Mouse (Mus musculus) forebrain, embryonic 11.5 days (tissue): Measurements from ENCODE around the gene Trib3. TPM values are rescaled to one million over a fixed set of nuclear protein-coding genes. Genes with fewer than 3 reads are reported as not detected.

Source experiments
- ATAC-seq: fragments of 200-750 bp; cut with Nextera tagmentation; replicated peaks from 2 replicates; pipeline ENCODE4 v1.8.0; 2017; ENCODE audit warnings: moderate TSS enrichment; ENCODE audit not compliant: low FRiP score
- DNase-seq: peaks from one replicate; pipeline ENCODE4 v3.0.0-alpha.2; 2017; ENCODE audit warnings: low spot score
- H3K27ac ChIP-seq: fragments of 300-500 bp; sonication (generic); 2 replicates; pipeline ENCODE4 v1.5.1; 2014; ENCODE audit warnings: low read depth, low read length
- H3K27me3 ChIP-seq: fragments of 300-500 bp; sonication (generic); 2 replicates; pipeline ENCODE4 v1.6.1; 2014; ENCODE audit warnings: mild to moderate bottlenecking, low read length, mixed read lengths; ENCODE audit not compliant: control insufficient read depth, insufficient read depth
- H3K36me3 ChIP-seq: fragments of 300-500 bp; sonication (generic); 2 replicates; pipeline ENCODE4 v1.6.1; 2014; ENCODE audit warnings: mild to moderate bottlenecking, low read length, moderate library complexity, mixed read lengths; ENCODE audit not compliant: control insufficient read depth, insufficient read depth
- H3K4me1 ChIP-seq: fragments of 300-500 bp; sonication (generic); replicated peaks from 2 replicates; pipeline ENCODE4 v1.6.1; 2014; ENCODE audit warnings: low read length, mixed read lengths; ENCODE audit not compliant: control insufficient read depth, insufficient read depth
- H3K4me2 ChIP-seq: fragments of 300-500 bp; sonication (generic); 2 replicates; pipeline ENCODE4 v1.6.1; 2014; ENCODE audit warnings: low read depth, mild to moderate bottlenecking, low read length, moderate library complexity, mixed read lengths; ENCODE audit not compliant: severe bottlenecking
- H3K4me3 ChIP-seq: fragments of 300-500 bp; sonication (generic); 2 replicates; pipeline ENCODE4 v1.5.1; 2014; ENCODE audit warnings: low read depth, low read length
- H3K9ac ChIP-seq: fragments of 300-500 bp; sonication (generic); 2 replicates; pipeline ENCODE4 v1.6.1; 2014; ENCODE audit warnings: low read length
- H3K9me3 ChIP-seq: fragments of 300-500 bp; sonication (generic); 2 replicates; pipeline ENCODE4 v1.6.1; 2016; ENCODE audit warnings: low read length, mixed read lengths; ENCODE audit not compliant: control insufficient read depth
- WGBS: fragments of 180-500 bp; shearing (Covaris S2); extraction: QIAGEN DNeasy Blood & Tissue Kit; methylation state at CpG from one replicate; pipeline ENCODE4 v1.1.7; 2014; 5-methylcytosine and 5-hydroxymethylcytosine counted together
- polyA plus RNA-seq: library from polyadenylated mRNA; unstranded; fragments of >200 nt; fragmentation: Nextera tagmentation; extraction: Ambion mirVana; gene quantifications from 2 replicates; pipeline ENCODE4 v1.2.1, GENCODE M21; 2014

Gene Trib3
- polyA plus RNA-seq, 1 experiment from 2014 or later = 2.1 TPM

DNA sequence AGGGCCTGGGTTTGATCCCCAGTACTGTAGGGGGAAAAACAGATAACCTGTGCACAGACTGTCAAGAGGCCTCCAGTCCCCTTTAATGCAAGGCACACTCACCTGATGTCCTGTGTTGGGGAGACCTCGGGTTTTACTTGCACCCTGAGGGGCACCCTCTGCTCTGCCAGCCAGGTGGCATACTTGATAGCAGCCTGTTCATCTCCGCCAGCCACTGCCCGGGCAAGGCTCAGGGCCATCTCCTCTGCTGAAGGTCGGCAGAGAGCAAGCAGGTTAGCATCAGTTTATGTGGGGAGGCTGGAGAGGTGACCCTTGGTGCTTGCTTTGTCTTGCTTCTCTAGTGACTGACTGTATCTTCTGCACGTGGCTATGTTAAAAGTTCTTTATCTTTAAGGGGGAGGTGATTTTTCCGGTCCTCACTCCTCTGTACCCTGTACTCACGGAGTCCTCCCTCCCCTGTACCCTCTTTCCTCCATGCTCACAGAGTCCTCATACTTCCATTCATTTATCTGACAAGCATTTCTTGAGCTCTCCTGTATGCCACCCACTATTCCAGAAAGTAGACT is 12.9 kb downstream of the Trib3 start:
- WGBS = 76% methylated on average over 7 of the region's 7 CpGs
- Histone ChIP-seq H3K4me2 (peak overlapping the region; percentile 73; the same call in 1 of the 2 replicates), H3K4me3 (peak overlapping the region; percentile 85), H3K4me1 (no peaks in the 10 kb centered on the region; the same call in 1 of the 2 replicates), H3K36me3 (no peaks in the 10 kb centered on the region; the same call in 1 of the 2 replicates), H3K27ac (no peak overlapping the region), H3K9me3 (no peaks in the 10 kb centered on the region), H3K27me3 (no peaks in the 10 kb centered on the region), H3K9ac (no peak overlapping the region)
- DNase-seq = no peak
- ATAC-seq = no peak

GRCm38 (mm10) chr2:152327980-152328379 is 15.9 kb downstream of the Trib3 start:
- H3K4me1 ChIP-seq = no peaks in the 10 kb centered on the region; the same call in 1 of the 2 replicates
- ATAC-seq (no peak), DNase-seq (no peak)
- H3K9me3 ChIP-seq = no peaks in the 10 kb centered on the region
- no peak overlapping the region for H3K27ac ChIP-seq
- H3K36me3 ChIP-seq = no peaks in the 10 kb centered on the region; the same call in 1 of the 2 replicates
- 87% methylated on average over 5 of the region's 5 CpGs for WGBS
- H3K9ac ChIP-seq = no peak overlapping the region
- H3K4me3 ChIP-seq = no peak overlapping the region
- H3K27me3 ChIP-seq = no peaks in the 10 kb centered on the region
- no peak overlapping the region for H3K4me2 ChIP-seq

DNA sequence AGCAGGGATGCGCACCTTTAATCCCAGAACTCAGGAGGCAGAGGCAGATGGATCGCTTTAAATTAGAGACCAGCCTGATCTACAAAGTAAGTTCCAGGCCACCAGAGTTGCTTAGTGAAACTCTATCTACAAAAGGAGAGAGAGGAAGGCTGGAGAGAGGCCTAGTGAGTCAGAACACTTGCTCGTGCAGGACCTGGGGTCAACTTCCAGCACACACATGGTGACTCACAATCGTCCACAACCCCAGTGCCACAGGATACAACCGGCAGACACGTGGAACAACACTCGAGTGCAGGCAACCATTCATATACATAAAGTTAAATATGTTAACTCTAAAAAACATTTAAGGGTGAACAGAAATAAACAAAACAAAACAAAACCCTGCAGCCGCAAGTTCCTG is 17.2 kb downstream of the Trib3 start:
- DNase-seq (no peak), ATAC-seq (no peak)
- Histone ChIP-seq H3K4me1 (no peaks in the 10 kb centered on the region; the same call in 1 of the 2 replicates), H3K9ac (no peak overlapping the region), H3K27ac (no peak overlapping the region), H3K36me3 (no peaks in the 10 kb centered on the region; the same call in 1 of the 2 replicates), H3K27me3 (no peaks in the 10 kb centered on the region), H3K9me3 (no peaks in the 10 kb centered on the region), H3K4me3 (no peak overlapping the region), H3K4me2 (no peak overlapping the region)
- 89% methylated on average over 8 of the region's 8 CpGs for WGBS

DNA sequence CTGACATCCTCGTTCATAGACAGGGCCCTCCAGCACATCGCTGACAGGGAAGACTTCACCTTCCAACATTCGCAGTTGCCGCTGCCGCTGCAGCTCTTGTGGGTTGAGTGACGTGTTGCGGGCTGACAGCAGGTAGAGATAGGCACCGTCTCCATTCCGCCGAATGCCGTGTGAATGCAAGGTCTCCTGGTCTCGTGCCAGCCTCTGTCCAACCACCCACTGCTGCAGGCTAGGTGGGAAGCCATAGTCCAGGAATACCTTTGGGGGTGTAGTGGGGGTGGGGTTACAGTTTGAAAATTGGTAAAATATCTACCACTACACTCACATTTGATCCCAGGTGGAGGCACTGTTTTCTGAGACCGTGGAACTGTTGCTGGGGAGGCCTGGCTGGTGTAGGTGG is 17.7 kb downstream of the Trib3 start:
- Histone ChIP-seq H3K9ac (no peak overlapping the region), H3K4me1 (no peaks in the 10 kb centered on the region; the same call in 1 of the 2 replicates), H3K9me3 (no peaks in the 10 kb centered on the region), H3K4me3 (no peak overlapping the region), H3K36me3 (no peaks in the 10 kb centered on the region; the same call in 1 of the 2 replicates), H3K27ac (no peak overlapping the region), H3K27me3 (no peaks in the 10 kb centered on the region), H3K4me2 (no peak overlapping the region)
- DNase-seq (no peak), ATAC-seq (no peak)
- WGBS = 94% methylated on average over 13 of the region's 13 CpGs

- 87% methylated on average over 3 of the region's 3 CpGs for WGBS
These were observed 19.0 kb downstream of the Trib3 start for GRCm38 (mm10) chr2:152324842-152325241.

GRCm38 (mm10) chr2:152323971-152324370 is 19.9 kb downstream of the Trib3 start:
- Histone ChIP-seq H3K4me1 (no peaks in the 10 kb centered on the region), H3K9me3 (no peaks in the 10 kb centered on the region), H3K9ac (no peak overlapping the region), H3K36me3 (no peaks in the 10 kb centered on the region; the same call in 1 of the 2 replicates), H3K27ac (no peak overlapping the region), H3K27me3 (no peaks in the 10 kb centered on the region), H3K4me2 (no peak overlapping the region), H3K4me3 (no peak overlapping the region)
- WGBS = 95% methylated on average over 14 of the region's 14 CpGs
- no peak for ATAC-seq
- DNase-seq = no peak

More at GRCm38 (mm10) chr2:152324842-152325241, 19.0 kb downstream of the Trib3 start:
- no peak overlapping the region for H3K27ac ChIP-seq
- no peak overlapping the region for H3K9ac ChIP-seq
- H3K4me2 ChIP-seq = no peak overlapping the region
- no peaks in the 10 kb centered on the region for H3K27me3 ChIP-seq
- no peak for ATAC-seq
- no peaks in the 10 kb centered on the region for H3K9me3 ChIP-seq
- no peak for DNase-seq
- H3K36me3 ChIP-seq = no peaks in the 10 kb centered on the region; the same call in 1 of the 2 replicates
- no peak overlapping the region for H3K4me3 ChIP-seq
- H3K4me1 ChIP-seq = no peaks in the 10 kb centered on the region

DNA sequence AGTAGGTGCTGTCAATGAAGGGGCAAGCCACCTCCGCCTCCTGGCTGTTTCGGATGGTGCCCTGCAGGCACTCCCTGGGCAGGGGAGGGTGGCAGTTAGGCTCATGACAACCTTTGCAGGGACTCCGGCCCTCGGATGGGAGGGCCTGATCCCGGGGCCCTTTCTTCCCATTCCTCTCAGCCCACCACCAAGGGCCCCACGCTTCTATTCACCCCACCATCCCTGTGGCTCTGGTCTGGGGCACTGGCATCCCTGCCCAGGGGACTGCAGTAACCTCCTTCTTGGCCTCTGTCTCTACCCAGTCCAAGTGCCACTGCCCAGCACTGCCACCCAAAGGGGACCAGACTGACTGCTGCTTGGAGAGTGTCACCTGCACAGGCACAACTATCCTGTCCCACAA is 21.6 kb downstream of the Trib3 start:
- H3K9me3 ChIP-seq = no peaks in the 10 kb centered on the region
- no peak overlapping the region for H3K4me3 ChIP-seq
- no peaks in the 10 kb centered on the region for H3K27me3 ChIP-seq
- WGBS = 95% methylated on average over 6 of the region's 6 CpGs
- DNase-seq (no peak), ATAC-seq (no peak)
- H3K36me3 ChIP-seq = no peaks in the 10 kb centered on the region; the same call in 1 of the 2 replicates
- no peak overlapping the region for H3K27ac ChIP-seq
- no peak overlapping the region for H3K4me2 ChIP-seq
- H3K4me1 ChIP-seq = no peaks in the 10 kb centered on the region
- H3K9ac ChIP-seq = no peak overlapping the region

DNA sequence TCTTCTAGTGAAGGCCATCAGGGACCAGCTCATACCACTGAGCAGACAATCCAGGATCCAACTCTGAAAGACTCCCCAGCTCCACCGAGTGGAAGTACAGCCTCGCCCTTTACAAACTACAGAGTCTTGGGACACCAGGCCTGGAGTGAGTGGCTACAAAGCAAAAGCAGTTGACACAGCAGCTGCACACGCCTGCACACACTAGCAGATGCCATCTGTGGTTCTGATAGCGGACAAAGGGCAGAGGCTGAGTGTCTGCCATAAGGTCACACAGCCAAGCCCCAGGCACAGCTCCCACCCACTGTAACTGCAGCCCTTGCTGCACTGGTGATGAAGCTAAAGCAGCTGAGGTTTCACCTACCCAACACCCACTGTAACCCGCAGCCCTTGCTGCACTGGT is 22.3 kb downstream of the Trib3 start:
- Histone ChIP-seq H3K4me2 (no peak overlapping the region), H3K9me3 (no peaks in the 10 kb centered on the region), H3K9ac (no peak overlapping the region), H3K4me1 (no peaks in the 10 kb centered on the region), H3K4me3 (no peak overlapping the region), H3K36me3 (peaks cover 3% of the 10 kb centered on the region; the same call in 1 of the 2 replicates), H3K27me3 (no peaks in the 10 kb centered on the region), H3K27ac (no peak overlapping the region)
- 92% methylated on average over 5 of the region's 5 CpGs for WGBS
- no peak for ATAC-seq
- no peak for DNase-seq

- ATAC-seq (no peak), DNase-seq (no peak)
- Histone ChIP-seq H3K4me3 (no peak overlapping the region), H3K27ac (no peak overlapping the region), H3K27me3 (no peaks in the 10 kb centered on the region), H3K9ac (no peak overlapping the region), H3K9me3 (no peaks in the 10 kb centered on the region), H3K4me1 (no peaks in the 10 kb centered on the region), H3K36me3 (peaks cover 5% of the 10 kb centered on the region; the same call in 1 of the 2 replicates), H3K4me2 (no peak overlapping the region)
- WGBS = 88% methylated on average over 6 of the region's 6 CpGs
These were observed 26.8 kb downstream of the Trib3 start for GRCm38 (mm10) chr2:152317054-152317453.
